Mouse (Mus musculus): ENCODE measurements around the gene Scarf2. TPM values are rescaled to one million over a fixed set of nuclear protein-coding genes. Genes with fewer than 3 reads are reported as not detected.

The Scarf2 gene
- polyA plus RNA-seq, 1 experiment from 2014 or later = 32.4 TPM

- 0 out of 2 replicates have a peak, but pooled peaks cover 3% of the 10 kb centered on the region for H3K4me1 ChIP-seq
- ATAC-seq (ENCODE audit: insufficient number of reproducible peaks, low FRiP score, low TSS enrichment, low read depth) = 0 out of 2 replicates have a peak, but pooled peaks have one; percentile 35
- no peaks in the 10 kb centered on the region for H3K9me3 ChIP-seq
- peaks cover 64% of the 10 kb centered on the region for H3K36me3 ChIP-seq
- H3K4me2 ChIP-seq = no peak overlapping the region
- H3K9ac ChIP-seq = no peak overlapping the region
- H3K27ac ChIP-seq = peak overlapping the region; percentile 6; the same call in 1 of the 2 replicates
- H3K4me3 ChIP-seq = no peak overlapping the region
- 66% methylated on average over 4 of the region's 4 CpGs for WGBS
- no peaks in the 10 kb centered on the region for H3K27me3 ChIP-seq
Measured at GRCm38 (mm10) chr16:17771117-17771865, 25.8 kb upstream of the Scarf2 start.

- no peak overlapping the region for H3K4me2 ChIP-seq
- 0 out of 2 replicates have a peak, but pooled peaks cover 1% of the 10 kb centered on the region for H3K4me1 ChIP-seq
- WGBS = 66% methylated on average over 11 of the region's 11 CpGs
- no peaks in the 10 kb centered on the region for H3K27me3 ChIP-seq
- H3K9me3 ChIP-seq = no peaks in the 10 kb centered on the region
- H3K27ac ChIP-seq = no peak overlapping the region
- ATAC-seq (ENCODE audit: insufficient number of reproducible peaks, low FRiP score, low TSS enrichment, low read depth) = no peak
- no peak overlapping the region for H3K9ac ChIP-seq
- no peak overlapping the region for H3K4me3 ChIP-seq
- peaks cover 75% of the 10 kb centered on the region for H3K36me3 ChIP-seq
Measured at GRCm38 (mm10) chr16:17776828-17777227, 20.3 kb upstream of the Scarf2 start.

DNA sequence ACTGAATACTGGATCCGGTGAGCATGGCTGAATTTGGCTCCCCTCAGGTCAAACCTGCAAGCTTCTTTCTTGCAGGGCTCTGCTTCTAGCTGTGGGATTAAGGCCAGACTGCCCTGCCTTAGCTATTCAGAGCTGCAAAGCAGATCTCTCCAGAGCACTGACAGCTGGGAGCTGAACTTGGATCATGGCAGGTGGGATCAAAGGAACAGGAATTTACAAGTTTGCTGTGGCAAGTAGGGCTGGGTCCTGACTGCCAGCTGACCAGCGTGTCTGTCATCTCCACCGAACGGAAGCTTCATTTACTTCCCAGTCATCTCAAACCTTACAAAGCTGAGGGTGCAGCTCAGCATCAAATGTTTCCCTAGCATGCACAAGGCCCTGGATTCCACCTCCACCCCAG, 18.9 kb upstream of the Scarf2 start:
- Histone ChIP-seq H3K9me3 (no peaks in the 10 kb centered on the region), H3K4me2 (no peak overlapping the region), H3K27me3 (no peaks in the 10 kb centered on the region), H3K27ac (no peak overlapping the region), H3K36me3 (peaks cover 77% of the 10 kb centered on the region), H3K4me1 (no peaks in the 10 kb centered on the region), H3K4me3 (no peak overlapping the region), H3K9ac (no peak overlapping the region)
- WGBS = 59% methylated on average over 4 of the region's 4 CpGs
- no peak for ATAC-seq (ENCODE audit: insufficient number of reproducible peaks, low FRiP score, low TSS enrichment, low read depth)

DNA sequence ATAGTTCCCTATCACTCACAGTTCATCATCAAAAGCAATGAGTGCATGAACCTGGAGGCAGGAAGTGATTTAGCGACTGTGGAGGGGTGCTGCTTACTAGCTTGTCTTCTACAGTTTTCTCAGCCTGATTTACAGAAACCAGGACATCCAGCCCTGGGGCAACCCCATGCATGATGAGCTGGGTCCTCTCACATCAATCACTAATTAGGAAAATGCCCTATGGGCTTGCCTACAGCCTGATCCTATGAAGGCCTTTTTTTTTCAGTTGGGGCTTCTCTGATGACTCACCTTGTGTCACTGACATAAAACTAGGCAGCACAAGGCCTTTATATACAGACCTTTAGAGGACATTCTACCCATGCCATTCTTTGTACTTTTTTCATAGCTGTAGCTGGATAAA, 17.4 kb upstream of the Scarf2 start:
- no peaks in the 10 kb centered on the region for H3K27me3 ChIP-seq
- H3K4me2 ChIP-seq = no peak overlapping the region
- H3K4me1 ChIP-seq = no peaks in the 10 kb centered on the region
- H3K9me3 ChIP-seq = no peaks in the 10 kb centered on the region
- H3K36me3 ChIP-seq = peaks cover 82% of the 10 kb centered on the region
- no peak for ATAC-seq (ENCODE audit: insufficient number of reproducible peaks, low FRiP score, low TSS enrichment, low read depth)
- no peak overlapping the region for H3K27ac ChIP-seq
- H3K9ac ChIP-seq = no peak overlapping the region
- WGBS = 72% methylated on average over 1 of the region's 1 CpGs
- no peak overlapping the region for H3K4me3 ChIP-seq

DNA sequence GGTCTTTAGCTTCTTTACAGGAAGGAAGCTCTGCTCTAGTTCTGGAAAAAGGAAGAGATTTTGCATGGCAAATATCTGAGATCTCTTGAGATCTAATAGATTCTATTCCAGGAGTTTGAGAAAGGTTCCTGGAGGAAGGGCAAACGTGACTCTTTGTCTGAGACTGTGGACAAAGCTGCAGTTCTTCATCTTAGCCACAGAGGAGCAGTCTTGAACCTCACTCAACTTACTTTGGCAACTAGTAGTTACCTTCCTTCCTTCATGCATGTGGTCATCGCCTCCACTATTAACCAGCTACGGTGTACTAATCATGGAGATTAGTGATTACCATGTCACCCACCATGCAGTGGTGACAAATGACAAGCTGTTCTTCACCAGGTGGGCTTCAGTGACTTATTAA, 11.7 kb upstream of the Scarf2 start:
- 51% methylated on average over 3 of the region's 3 CpGs for WGBS
- ATAC-seq (ENCODE audit: insufficient number of reproducible peaks, low FRiP score, low TSS enrichment, low read depth) = no peak

GRCm38 (mm10) chr16:17792728-17793127, 4.4 kb upstream of the Scarf2 start:
- no peaks in the 10 kb centered on the region for H3K27me3 ChIP-seq
- H3K4me1 ChIP-seq = peaks cover 22% of the 10 kb centered on the region
- no peak overlapping the region for H3K4me2 ChIP-seq
- no peak overlapping the region for H3K9ac ChIP-seq
- no peaks in the 10 kb centered on the region for H3K9me3 ChIP-seq
- no peak overlapping the region for H3K4me3 ChIP-seq
- no peak overlapping the region for H3K27ac ChIP-seq
- 68% methylated on average over 3 of the region's 3 CpGs for WGBS
- ATAC-seq (ENCODE audit: insufficient number of reproducible peaks, low FRiP score, low TSS enrichment, low read depth) = no peak
- H3K36me3 ChIP-seq = peaks cover 54% of the 10 kb centered on the region

More for the DNA sequence above, 11.7 kb upstream of the Scarf2 start:
- peaks cover 85% of the 10 kb centered on the region for H3K36me3 ChIP-seq
- no peak overlapping the region for H3K4me3 ChIP-seq
- H3K27ac ChIP-seq = no peak overlapping the region
- H3K9ac ChIP-seq = no peak overlapping the region
- H3K4me1 ChIP-seq = no peaks in the 10 kb centered on the region
- H3K27me3 ChIP-seq = no peaks in the 10 kb centered on the region
- no peak overlapping the region for H3K4me2 ChIP-seq
- H3K9me3 ChIP-seq = no peaks in the 10 kb centered on the region

GRCm38 (mm10) chr16:17794047-17794446, 3.0 kb upstream of the Scarf2 start:
- H3K4me1 ChIP-seq = peaks cover 35% of the 10 kb centered on the region
- no peaks in the 10 kb centered on the region for H3K9me3 ChIP-seq
- no peak overlapping the region for H3K4me2 ChIP-seq
- H3K9ac ChIP-seq = no peak overlapping the region
- no peak overlapping the region for H3K27ac ChIP-seq
- no peaks in the 10 kb centered on the region for H3K27me3 ChIP-seq
- H3K4me3 ChIP-seq = no peak overlapping the region
- no peak for ATAC-seq (ENCODE audit: insufficient number of reproducible peaks, low FRiP score, low TSS enrichment, low read depth)
- peaks cover 43% of the 10 kb centered on the region for H3K36me3 ChIP-seq
- 82% methylated on average over 4 of the region's 4 CpGs for WGBS

- ATAC-seq (ENCODE audit: insufficient number of reproducible peaks, low FRiP score, low TSS enrichment, low read depth) = no peak
- H3K27me3 ChIP-seq = no peaks in the 10 kb centered on the region
- peaks cover 49% of the 10 kb centered on the region for H3K4me1 ChIP-seq
- peaks cover 30% of the 10 kb centered on the region for H3K36me3 ChIP-seq
- no peak overlapping the region for H3K4me2 ChIP-seq
- no peaks in the 10 kb centered on the region for H3K9me3 ChIP-seq
- H3K4me3 ChIP-seq = no peak overlapping the region
- H3K27ac ChIP-seq = peak overlapping the region; percentile 40
- 66% methylated on average over 5 of the region's 5 CpGs for WGBS
- no peak overlapping the region for H3K9ac ChIP-seq
Measured at GRCm38 (mm10) chr16:17795643-17796042, 1.4 kb upstream of the Scarf2 start.

DNA sequence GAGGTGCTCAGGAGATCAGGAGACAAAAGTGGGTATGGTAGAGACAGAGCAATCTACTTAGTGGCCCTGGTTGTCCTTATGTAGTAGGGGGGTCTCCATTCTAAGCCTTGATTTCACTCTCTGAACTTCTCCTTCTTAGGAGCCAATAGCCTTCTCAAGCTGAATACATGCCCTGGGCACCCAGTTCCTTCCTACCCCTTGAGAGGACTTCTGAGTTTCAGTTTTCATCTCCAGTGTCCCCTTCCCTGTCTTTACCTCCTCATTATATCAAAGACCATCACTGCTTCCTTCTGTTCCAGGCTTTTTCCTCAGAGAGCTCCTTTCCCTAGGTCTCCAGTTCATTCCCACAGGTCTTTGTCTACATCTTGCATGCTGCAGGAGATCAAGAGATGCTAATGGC, 563 bp upstream of the Scarf2 start:
- H3K4me1 ChIP-seq = peaks cover 57% of the 10 kb centered on the region
- no peak for ATAC-seq (ENCODE audit: insufficient number of reproducible peaks, low FRiP score, low TSS enrichment, low read depth)
- no peaks in the 10 kb centered on the region for H3K9me3 ChIP-seq

DNA sequence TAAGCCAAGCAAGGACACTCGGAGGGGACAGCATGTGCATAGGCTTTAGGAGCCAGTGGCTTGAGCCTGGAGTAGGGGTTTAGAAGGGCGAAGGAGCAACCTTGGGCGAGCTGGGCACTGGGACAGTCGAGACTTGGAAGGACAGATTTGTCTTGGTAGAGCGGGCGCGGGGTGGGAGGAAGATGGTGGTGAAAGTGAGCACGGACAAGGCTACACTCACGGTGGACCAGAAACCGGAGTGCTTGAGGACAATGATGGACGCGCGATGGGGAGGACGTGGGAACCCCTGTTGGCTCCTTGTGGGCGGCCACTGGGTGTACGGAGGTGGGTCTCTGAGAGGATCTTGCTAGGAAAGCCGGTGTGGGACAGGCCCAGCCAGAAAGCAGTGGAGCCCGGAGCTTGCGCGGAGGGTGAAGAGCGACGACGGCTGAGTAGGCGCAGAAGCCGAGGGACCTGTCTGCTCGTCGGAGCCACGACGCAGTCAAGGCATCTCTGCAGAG, 780 bp downstream of the Scarf2 start:
- peaks cover 71% of the 10 kb centered on the region for H3K4me1 ChIP-seq
- ATAC-seq (ENCODE audit: insufficient number of reproducible peaks, low FRiP score, low TSS enrichment, low read depth) = 0 out of 2 replicates have a peak, but pooled peaks have one; percentile 13
- H3K9ac ChIP-seq = peak overlapping the region; percentile 92
- H3K4me2 ChIP-seq = peak overlapping the region; percentile 62
- 2% methylated on average over 29 of the region's 29 CpGs for WGBS
- peaks cover 11% of the 10 kb centered on the region for H3K36me3 ChIP-seq
- peak overlapping the region; percentile 98 for H3K27ac ChIP-seq
- peak overlapping the region; percentile 70 for H3K4me3 ChIP-seq
- H3K27me3 ChIP-seq = peaks cover 14% of the 10 kb centered on the region
- no peaks in the 10 kb centered on the region for H3K9me3 ChIP-seq

More for the DNA sequence above, 563 bp upstream of the Scarf2 start:
- Histone ChIP-seq H3K4me2 (peak overlapping the region; percentile 62), H3K9ac (peak overlapping the region; percentile 92), H3K4me3 (peak overlapping the region; percentile 70), H3K27ac (peak overlapping the region; percentile 98), H3K36me3 (peaks cover 21% of the 10 kb centered on the region), H3K27me3 (0 out of 2 replicates have a peak, but pooled peaks cover under 1% of the 10 kb centered on the region)

DNA sequence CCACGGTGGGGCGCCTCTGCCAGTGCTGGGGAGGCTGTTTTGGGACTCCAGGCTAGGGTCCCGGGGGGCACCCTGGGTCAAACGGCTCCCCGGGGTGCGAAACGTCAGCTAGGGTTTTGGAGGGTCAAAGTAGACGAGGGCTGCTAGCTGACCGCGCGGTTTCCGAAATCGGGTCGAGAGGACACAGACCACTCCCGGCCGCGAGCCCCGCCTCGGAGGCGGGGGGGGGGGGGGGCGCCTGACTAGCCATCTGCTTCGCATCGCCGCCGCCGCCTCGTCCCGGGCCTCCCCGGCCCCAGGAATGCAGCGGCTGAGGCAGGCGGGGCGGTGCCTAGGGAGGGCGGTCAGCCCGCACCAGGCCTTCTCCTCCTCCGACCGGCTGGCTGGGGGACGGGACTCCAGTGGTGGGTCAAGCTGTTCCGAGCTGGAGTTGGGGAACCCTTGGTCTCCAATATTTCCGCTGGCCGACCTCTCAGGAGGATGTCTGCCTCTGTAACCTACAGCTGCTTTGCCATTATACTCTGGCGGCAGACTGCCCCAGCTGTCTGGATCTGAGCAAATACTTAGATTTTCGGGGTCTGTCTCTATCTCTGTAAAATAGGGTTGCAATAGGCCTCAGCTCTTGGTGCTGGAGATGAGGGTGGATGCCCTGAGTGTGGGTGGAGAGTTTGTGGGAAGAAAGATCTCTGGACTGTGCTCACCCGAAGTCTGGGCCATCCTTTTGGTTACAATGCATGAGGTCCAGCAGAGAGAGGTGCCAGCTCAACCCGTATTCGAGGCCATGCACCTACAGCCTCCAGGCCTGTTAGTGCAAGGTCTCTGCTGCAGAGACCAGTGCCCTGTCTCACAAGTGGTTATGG, 1.5 kb downstream of the Scarf2 start:
- H3K4me2 ChIP-seq = peak overlapping the region; percentile 62
- H3K4me3 ChIP-seq = peak overlapping the region; percentile 70
- H3K27me3 ChIP-seq = peaks cover 21% of the 10 kb centered on the region
- 2% methylated on average over 41 of the region's 45 CpGs for WGBS
- H3K9me3 ChIP-seq = no peaks in the 10 kb centered on the region
- peak; percentile 58 for ATAC-seq (ENCODE audit: insufficient number of reproducible peaks, low FRiP score, low TSS enrichment, low read depth)
- H3K9ac ChIP-seq = peak overlapping the region; percentile 92
- H3K27ac ChIP-seq = peak overlapping the region; percentile 98
- H3K4me1 ChIP-seq = peaks cover 78% of the 10 kb centered on the region
- H3K36me3 ChIP-seq = peaks cover 11% of the 10 kb centered on the region

DNA sequence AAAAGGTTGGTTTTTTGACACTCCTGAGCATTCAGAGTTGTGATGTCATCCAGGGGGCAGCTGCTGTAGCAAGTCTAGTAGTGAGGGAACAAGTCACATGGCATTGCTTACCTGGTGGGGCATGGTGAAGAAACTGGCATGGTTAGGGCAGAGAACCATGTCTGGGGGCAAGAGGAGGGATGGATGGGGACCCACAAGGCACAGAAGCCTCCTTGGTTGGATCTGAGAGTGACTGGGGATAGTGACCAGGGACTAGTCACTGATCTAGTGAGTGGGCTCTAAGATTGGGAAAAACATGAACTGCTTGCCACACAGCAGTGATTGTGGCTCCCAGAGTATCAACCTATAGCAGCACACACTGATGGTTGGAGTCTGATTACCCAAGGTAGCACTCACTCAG, 2.5 kb downstream of the Scarf2 start:
- Histone ChIP-seq H3K4me3 (peak overlapping the region; percentile 70), H3K36me3 (peaks cover 17% of the 10 kb centered on the region), H3K9ac (no peak overlapping the region), H3K4me1 (peaks cover 88% of the 10 kb centered on the region), H3K27ac (no peak overlapping the region), H3K4me2 (peak overlapping the region; percentile 62), H3K27me3 (peaks cover 25% of the 10 kb centered on the region), H3K9me3 (no peaks in the 10 kb centered on the region)
- no peak for ATAC-seq (ENCODE audit: insufficient number of reproducible peaks, low FRiP score, low TSS enrichment, low read depth)

Measured in limb, embryonic 15.5 days (tissue).